Mouse (Mus musculus): ENCODE results near the gene Haus2.

The Haus2 gene

GRCm38 (mm10) chr2:120616279-120617163 lies 7.3 kb downstream of the Haus2 start:
- in situ Hi-C loops (cut with MboI, MseI) = no loop called here

DNA sequence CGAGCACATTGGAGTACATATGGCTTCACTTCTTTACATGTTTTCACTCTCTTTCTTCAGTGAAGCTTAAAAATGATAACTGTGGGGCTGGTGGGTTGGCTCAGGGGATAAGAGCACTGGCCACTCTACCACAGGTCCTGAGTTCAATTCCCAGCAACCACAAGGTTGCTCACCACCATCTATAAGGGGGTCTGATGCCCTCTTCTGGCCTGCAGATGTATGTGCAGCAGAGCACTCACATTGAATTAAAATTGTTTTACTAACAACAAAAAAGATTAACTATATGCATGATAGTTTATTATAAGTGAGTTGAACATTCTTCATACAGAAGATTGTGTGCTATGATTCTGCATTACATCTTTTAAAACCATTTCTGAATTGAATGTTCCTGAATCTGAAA lies 10.4 kb downstream of the Haus2 start:
- in situ Hi-C loops (cut with MboI, MseI) = no loop called here

DNA sequence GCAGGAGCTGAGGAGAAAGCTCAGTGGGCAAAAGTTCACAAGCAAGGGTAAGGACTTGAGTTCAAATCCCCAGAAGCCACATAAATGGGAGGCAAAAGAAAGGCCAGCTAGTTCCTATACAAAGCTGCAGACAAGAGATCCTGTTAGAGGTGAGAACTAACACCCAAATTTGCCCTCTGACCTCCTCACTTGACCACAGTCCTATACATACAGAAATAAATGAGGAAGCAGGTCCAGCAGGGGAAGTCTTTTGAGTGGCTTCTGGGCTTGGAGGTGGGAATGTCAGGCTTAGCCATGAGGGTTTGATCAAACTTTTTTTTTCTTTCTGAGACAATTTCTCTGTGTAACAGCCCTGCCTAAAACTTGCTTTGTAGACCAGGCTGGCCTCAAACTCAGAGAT lies 13.7 kb downstream of the Haus2 start:
- in situ Hi-C loops (cut with MboI, MseI) = loop anchor here in 1 of 2 experiments (10.0 kb wide), 1 partner anchor 242 kb away; no protein-coding TSS in a partner anchor

GRCm38 (mm10) chr2:120628076-120628865 lies 19.1 kb downstream of the Haus2 start:
- in situ Hi-C loops (cut with MboI, MseI) = loop anchor here in 1 of 2 experiments (10.0 kb wide), 1 partner anchor 237 kb away; no protein-coding TSS in a partner anchor

DNA sequence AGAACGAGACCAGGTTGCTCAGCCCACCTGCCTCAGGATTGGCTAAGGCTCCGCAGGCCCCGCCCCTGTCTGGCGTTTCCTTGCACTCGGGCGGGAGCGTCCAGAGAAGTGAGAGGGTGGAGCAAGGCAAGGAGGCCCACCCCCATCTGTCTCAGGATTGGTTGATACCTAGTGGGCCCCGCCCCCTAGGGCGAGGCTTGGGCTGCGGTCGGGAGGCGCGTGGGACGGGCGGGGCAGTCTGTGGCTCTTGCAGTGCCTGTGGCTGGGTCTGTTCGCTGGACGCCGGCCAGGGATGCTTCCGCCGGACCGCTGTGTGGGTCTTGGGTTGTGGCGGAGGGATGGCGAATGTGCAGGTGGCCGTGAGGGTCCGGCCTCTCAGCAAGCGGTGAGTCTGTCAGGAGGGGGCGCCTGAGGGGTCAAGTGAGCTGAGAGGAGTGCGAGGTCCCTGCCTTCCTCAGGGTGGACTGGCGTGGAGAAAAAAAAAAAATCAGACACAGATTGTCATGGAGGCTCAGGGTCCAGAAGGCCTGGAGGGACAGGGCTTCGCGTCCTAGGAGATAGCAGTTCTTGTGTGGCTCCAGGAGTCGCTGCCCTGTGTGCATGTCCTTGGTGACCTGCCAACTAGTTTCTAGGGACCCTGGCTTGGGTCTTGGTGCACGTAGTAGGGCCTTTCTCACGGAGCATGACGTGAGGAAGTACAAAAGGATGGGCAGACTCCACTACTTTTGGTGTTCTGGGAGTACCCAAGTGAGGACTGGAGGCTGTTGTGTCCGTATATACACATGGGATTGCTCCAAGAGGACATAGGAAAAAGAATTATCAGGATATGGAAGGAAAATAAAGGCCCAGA lies 19.9 kb downstream of the Haus2 start, which contains the start of gene Stard9:
TSS of gene Stard9 (plus strand) at position 236 of the 850 bp plus-strand sequence.
- in situ Hi-C loops (cut with MboI, MseI) = loop anchor here in 1 of 2 experiments (10.0 kb wide), 1 partner anchor 236 kb away; no protein-coding TSS in a partner anchor

DNA sequence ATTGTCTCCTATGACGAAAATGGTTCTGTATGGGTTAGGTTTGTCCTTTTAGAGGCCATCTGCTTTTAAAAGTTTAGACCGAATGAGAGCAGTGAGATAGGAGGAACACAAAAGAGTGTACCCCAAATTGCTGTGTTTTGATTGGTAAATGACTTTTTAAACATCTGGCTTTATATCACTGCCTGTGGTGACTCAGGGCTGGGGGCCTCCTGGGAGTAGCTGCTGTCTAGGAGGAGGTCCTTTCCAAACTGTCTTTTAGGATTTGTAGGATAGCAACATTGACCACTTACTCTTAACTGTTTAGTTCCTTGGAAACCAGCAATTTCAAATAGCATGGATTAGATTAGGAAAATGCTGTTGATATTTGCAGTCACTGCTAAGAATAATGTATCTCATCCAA lies 21.1 kb downstream of the Haus2 start:
- in situ Hi-C loops (cut with MboI, MseI) = no loop called here

GRCm38 (mm10) chr2:120630655-120631054 lies 21.5 kb downstream of the Haus2 start:
- in situ Hi-C loops (cut with MboI, MseI) = no loop called here

DNA sequence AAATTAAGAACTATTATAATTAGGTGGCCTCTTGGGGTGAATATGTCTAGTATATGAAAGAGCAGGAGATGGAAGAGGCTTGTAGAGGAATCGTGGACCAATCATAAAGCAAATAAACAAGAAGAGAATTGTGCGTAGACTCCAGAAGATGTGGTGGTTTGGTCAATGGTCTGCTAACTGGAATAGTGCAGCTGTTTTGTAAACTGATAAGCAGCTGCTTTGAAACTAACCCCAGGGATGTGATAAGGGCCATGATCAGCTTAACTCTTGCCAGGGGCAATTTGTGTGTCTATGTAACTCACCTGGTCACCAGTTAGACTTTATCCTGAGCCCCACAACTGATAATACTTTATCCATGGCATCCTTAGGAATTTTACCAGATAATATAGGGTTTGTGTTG lies 22.3 kb downstream of the Haus2 start:
- in situ Hi-C loops (cut with MboI, MseI) = no loop called here

- in situ Hi-C loops (cut with MboI, MseI) = no loop called here
Measured at GRCm38 (mm10) chr2:120631957-120632356, 22.8 kb downstream of the Haus2 start.

GRCm38 (mm10) chr2:120640835-120641234 lies 31.7 kb downstream of the Haus2 start:
- in situ Hi-C loops (cut with MboI, MseI) = no loop called here

DNA sequence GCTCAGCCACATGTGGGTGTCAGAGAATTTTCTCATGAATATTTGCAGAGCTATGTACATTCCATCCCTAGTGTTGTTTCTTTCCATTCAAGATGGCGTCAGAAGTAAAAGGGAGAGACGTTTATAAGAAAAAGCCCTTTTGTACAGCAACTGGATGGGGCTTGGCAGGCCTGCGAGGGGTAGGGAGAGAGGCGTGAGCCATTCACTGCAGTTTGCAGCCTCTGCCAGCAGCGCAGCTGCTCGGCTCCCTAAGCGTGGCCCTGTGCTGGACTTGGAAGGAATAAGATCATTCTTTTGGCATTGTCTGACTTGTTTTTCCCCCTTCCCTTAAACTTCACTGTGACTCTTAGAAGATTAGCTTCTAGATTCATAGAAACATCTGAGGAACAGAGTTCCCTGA lies 34.7 kb downstream of the Haus2 start:
- in situ Hi-C loops (cut with MboI, MseI) = no loop called here

GRCm38 (mm10) chr2:120646777-120647176 lies 37.6 kb downstream of the Haus2 start:
- in situ Hi-C loops (cut with MboI, MseI) = no loop called here

GRCm38 (mm10) chr2:120652256-120652924 lies 43.2 kb downstream of the Haus2 start:
- in situ Hi-C loops (cut with MboI, MseI) = no loop called here

- in situ Hi-C loops (cut with MboI, MseI) = no loop called here
Measured at GRCm38 (mm10) chr2:120652925-120653284, 43.7 kb downstream of the Haus2 start.

- in situ Hi-C loops (cut with MboI, MseI) = no loop called here
Measured at GRCm38 (mm10) chr2:120654693-120655092, 45.5 kb downstream of the Haus2 start.

DNA sequence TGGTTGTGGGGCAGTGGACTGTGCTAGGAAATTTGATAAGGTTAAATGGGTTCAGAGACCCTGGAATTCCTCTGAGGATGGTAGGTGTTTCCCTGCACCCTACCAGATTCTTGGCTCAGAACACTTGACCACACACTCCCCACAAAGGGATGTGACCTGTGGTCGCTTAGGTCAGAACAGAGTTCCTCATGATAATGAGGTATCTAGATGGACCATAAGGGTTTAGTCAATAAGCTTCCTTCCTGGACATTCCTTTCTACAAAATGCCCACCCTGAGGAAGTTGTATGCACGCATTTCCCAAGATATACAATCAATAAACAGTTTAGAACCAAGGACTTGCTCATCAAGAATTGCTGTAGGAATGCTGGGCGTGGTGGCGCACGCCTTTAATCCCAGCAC lies 46.7 kb downstream of the Haus2 start:
- in situ Hi-C loops (cut with MboI, MseI) = no loop called here

DNA sequence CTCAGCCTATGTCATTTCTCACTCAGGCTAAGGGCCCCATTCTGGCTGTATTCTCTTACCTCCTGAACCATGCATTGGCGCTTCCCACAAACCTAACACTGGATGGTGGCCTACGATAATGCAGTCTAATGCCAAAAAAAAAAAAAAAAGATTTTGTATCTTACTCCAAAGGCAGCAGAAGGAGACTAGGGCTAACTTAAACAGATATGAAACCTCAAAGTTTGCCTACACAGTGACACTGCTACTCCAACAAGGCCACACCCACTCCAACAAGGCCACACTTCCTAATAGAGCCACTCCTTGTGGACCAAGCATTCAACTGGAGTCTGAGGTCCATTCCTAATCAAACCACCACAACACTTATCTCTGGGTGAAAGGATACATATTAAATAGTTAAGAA lies 47.5 kb downstream of the Haus2 start:
- in situ Hi-C loops (cut with MboI, MseI) = no loop called here

GRCm38 (mm10) chr2:120658486-120658885 lies 49.3 kb downstream of the Haus2 start:
- in situ Hi-C loops (cut with MboI, MseI) = no loop called here

- in situ Hi-C loops (cut with MboI, MseI) = no loop called here
Measured at GRCm38 (mm10) chr2:120659318-120659717, 50.1 kb downstream of the Haus2 start.

DNA sequence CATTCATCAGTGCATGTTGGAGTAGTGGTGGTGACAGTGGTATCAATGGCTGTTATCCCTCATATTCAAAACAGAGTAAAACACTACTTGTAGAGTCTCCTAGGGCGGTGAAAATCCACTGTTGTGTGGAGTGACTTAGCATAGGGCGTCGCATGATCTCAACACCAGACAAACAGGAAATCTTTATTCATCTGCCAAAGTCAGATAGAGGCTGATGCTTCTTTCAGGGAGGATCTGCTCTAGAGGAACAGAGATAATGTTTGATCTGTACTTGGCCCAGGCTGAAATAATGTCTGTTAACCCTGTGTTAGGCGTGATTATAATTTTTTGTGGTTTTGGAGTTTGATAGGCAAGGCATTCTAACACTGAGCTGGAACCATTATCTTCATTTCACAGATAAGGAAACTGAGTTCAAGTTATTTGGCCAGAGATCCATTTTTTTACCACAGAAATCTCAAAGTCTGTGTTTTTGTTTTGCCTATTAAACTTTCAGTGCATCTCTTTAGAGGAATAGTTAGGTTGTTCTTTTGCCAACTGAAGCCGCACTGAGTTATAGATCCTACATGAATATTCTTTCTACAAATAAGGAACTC lies 51.4 kb downstream of the Haus2 start:
- in situ Hi-C loops (cut with MboI, MseI) = no loop called here

DNA sequence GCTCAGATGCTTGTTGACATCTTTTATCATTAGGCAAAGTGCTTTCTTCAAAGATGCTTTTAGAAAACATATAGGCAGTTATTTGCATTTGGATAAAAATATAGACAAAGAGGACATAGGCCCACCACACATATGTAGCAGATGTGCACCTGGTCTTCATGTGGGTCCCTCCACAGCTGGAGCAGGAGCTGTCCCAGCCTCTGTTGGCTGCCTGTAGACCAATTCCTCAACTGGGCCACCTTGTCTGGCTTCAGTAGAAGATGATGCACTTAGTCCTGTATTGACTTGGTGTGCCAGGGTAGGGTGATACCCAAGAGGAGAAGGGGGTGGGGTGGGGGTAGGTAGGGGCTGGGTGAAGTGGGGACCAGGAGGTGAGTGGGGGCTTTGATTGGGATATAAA lies 53.6 kb downstream of the Haus2 start:
- in situ Hi-C loops (cut with MboI, MseI) = no loop called here

All from T-helper 17 cell (primary cell).